Mouse (Mus musculus) monocyte, adult 5-6 weeks (primary cell): ENCODE results near the gene Tmc8. TPM values are rescaled to one million over a fixed set of nuclear protein-coding genes. Genes with fewer than 3 reads are reported as not detected.

Source experiments
- ATAC-seq: fragments of 153-309, 156-312 bp; replicated peaks from 2 replicates; pipeline ENCODE4 v1.8.0; 2017; ENCODE audit warnings: mild to moderate bottlenecking; ENCODE audit not compliant: low TSS enrichment, insufficient number of reproducible peaks, severe bottlenecking, poor library complexity, low FRiP score
- total RNA-seq: library from RNA; stranded (forward); fragments of 200-1000, 200-491, 200-594 nt; gene quantifications from 3 replicates; pipeline ENCODE4 v1.2.3, GENCODE M21; 2017

Gene Tmc8
- 11.8 to 27.8 TPM (median 18.2 TPM) in 3 replicates for total RNA-seq

DNA sequence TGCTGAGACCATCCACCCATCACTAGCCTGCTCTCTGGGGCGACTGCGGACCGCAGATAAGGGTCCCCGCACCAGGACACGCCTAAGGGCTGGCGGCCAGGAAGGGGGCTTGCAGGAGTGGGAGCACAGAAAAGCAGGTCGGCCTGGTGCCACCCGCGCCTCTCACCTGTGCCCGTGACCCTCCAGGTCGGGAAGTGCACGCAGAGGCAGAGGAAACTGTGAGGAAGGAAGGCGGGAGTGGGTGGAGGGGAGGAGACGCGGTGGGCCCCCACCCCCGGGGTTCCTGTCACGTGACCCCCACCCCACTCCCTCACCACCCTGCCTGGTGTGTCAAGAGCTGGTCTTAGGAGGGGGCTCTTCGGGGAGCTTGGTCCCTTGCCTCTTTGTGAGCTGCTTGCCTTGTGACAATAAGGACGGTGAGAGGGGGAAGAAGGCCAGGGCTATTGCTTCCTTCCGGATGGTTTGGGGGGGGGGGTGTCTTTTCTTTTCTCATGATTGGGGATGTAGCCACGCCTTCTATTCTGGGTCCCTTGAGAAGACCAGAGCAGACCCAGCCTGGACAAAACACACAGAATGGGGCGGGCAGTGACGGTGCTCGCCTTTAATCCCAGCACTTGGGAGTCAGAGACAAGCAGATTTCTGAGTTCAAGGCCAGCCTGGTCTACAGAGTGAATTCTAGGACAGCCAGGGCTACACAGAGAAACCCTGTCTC is at the start of gene Tmc8, which contains the start of gene Tmc6:
TSS of gene Tmc8 (plus strand) at position 84 of the 712 bp plus-strand sequence.
TSS of gene Tmc6 (minus strand) at position 206 of the 712 bp plus-strand sequence.
- 0 out of 2 replicates have a peak, but pooled peaks have one; percentile 0 for ATAC-seq

DNA sequence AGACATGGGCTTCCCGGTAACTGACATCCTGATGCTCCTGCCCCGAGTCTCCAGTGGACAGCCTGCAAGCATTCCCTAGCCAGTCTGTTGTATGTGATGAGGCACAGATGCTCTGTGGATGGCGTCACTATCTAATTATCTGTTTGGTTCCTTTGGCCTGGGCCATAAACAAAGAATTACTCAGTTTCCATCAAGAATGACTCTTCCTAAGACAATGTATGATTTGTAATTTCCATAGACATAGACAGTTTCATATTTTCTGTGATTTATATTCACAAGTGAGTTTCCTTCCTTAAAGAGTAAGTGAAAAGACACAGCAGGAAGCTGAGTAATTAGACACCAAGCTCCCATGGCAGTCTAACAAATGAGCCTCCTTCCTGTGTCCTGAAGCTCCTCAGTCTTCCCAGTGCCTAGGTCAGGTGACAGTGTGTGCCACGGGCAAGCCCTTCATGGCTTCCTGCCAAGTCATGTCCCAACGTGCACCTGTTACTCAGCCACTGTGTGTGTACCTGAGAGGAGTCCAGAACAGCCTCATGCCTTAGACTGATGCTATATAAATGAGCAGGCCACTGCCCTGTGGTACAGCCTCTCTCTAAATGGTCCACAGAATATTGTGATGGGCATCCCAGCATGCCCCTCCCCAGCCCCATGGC is 45.7 kb upstream of the Tmc8 start:
- no peak for ATAC-seq

DNA sequence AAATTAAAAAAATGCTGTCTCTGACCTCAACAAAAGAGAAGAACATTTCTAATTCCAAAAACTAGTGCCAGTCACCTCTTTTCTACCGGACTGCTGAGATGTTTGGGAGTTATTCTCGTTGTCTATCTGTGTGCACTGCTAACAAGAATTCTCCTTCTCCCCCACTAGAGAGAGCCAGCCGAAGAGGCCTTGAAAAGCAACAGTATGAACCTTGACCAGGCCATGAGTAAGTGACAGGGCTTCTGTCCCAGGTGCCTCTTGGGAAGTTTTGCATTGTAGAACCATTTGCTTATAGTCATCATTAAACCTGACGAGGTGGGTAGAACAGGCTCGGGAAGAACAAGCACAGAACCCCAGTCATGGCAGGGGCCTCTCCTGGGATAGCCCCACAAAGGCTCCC is 43.8 kb upstream of the Tmc8 start:
- no peak for ATAC-seq

DNA sequence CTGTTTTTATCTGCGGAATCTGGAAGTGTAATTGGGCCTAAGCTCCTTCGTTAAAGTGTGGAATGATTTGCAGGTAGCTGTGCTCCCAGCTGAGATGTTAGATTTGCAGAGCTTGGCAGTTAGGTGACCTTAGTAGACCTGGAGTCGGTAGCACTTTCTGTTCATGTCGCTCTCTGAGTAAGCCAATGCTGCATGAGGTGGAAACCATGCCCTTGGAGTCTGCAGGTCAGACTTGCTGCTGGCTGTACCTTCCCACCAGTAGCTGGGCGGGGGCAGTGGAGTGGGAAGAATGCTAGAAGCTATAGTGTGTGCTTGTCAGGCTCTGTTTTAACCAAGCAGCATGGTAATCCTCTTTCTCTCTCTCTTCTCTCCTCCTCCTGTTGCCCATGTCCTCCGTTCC is 40.7 kb upstream of the Tmc8 start:
- no peak for ATAC-seq

DNA sequence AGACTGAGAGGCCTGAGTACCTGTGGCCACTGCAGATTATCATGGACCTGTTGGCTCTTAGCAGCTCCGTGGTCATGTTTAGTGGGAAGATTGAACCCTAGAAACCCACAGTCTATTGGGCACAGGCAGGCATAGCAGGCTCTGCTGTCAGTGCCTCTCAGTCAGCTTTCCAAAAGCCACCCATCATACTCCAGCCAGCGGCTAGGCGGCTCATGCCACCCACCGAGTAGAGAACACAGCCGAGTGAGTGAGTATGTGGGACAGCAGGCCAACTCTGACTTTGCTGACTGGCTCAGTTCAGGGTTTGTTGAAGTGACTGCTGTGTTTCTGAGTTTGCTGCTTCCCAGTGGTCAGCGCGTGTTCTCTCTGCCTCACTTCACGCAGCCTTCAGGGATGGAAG is 39.6 kb upstream of the Tmc8 start:
- no peak for ATAC-seq

DNA sequence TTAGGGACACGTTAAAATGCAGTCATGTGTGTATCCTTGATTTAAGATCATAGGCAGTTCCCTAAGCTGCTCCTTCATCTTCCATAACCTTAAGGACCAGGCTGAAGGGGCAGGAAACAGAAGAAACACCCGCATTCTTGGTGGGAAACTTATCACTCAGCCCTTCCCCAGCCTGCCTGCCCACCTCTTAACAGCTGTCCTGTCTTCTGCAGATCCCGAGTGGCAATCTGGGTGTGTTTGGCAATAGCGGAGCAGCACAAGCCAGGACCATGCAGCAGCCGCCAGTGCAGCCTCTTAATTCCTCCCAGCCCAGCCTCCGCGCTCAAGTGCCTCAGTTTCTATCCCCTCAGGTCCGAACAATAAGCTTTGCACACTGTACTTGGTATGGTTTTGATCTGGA is 39.2 kb upstream of the Tmc8 start:
- ATAC-seq: no peak

DNA sequence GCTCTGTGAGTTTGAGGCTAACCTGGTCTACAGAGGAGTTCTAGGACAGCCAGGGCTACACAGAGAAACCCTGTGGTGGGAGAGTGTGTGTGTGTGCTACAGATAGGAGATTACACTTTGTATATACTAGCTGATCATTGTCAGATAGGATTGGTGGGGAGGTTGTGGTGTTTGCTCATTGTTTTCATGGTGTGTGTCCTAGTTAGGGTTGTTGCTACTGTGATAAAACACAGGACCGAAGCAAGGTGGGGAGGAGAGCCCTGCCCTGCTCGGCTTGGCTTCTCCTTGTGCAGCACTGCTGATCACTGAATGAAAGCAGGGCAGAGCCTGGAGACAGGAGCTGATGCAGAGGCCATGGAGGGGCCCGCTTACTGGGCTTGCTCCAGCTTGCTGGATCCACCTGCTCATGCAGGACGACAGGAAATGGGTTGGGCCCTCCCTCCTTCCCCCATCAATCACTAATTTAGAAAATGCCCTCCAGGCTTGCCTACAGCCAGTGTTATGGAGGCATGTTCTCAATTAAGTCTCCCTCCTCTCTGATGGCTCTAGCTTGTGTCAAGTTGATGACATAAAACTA is 38.3 kb upstream of the Tmc8 start:
- ATAC-seq: no peak

DNA sequence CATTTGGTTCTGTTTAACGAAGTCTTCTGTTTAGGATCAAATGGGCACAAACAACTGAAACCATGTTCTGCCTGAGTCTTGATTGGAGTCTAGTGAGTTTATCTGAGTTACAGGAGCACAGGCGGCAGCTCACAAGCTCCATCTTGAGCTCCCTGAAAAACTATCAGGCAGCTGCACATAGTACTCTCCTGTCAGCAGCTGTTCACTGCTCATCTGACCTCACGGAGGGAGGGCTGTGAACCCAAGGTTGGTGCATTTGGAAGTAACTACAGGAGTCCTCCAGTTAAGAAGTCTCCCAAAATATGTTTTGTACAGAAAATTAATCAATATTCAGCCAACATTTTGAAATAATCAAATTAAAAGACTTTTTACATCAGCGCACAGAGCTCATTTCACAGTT is 33.2 kb upstream of the Tmc8 start:
- no peak for ATAC-seq

DNA sequence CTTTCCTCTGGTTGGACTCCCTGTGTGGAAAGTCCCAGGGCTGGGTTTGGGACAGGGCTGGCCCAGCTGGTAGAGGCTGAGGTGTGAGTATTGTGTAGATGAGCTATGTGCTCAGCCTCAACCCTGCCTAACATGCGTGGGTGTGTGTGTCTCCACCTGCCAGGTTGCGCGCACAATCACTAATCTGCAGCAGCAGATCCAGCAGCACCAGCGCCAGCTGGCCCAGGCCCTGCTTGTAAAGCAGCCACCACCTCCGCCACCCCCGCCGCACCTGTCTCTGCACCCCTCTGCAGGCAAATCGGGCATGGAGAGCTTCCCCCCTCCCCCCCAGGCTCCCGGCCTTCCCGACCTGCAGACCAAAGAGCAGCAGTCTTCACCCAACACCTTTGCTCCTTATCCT is 32.5 kb upstream of the Tmc8 start:
- ATAC-seq: no peak

DNA sequence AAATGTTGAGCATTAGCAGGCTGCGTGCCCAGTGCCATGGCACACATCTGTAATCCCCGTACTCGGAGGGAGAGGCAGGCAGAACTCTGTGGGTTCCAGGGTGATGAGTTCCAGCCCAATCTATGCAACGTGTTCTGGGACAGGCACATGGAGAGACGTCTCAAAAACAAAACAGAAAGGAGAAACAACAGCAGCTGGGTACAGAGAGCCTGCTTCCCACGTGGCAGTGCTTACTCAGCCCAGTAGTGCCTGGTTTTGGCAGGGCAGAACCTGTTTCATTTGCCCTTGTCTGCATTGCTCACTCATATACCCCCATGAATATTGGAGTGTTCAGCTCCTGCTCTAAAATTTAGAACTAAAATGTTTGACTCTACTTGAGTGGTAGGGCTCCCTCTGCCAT is 30.3 kb upstream of the Tmc8 start:
- no peak for ATAC-seq

DNA sequence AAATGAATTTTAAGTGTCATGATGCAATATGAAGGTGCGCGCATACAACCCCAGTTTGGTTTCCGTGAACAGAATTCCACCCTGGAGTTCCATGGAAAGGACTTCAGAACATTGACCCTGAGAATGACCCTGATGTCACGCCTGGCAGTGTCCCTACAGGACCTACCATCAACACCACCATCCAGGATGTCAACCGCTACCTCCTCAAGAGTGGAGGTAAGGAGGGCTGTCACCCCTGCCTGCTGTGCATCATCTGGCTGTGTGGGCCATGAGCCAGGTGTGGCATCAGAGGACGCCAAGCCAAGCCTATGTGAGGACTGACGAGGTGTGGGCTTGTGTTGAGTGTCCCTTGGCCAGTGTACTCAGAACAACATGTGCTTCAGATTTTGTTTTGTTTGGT is 26.0 kb upstream of the Tmc8 start:
- no peak for ATAC-seq

DNA sequence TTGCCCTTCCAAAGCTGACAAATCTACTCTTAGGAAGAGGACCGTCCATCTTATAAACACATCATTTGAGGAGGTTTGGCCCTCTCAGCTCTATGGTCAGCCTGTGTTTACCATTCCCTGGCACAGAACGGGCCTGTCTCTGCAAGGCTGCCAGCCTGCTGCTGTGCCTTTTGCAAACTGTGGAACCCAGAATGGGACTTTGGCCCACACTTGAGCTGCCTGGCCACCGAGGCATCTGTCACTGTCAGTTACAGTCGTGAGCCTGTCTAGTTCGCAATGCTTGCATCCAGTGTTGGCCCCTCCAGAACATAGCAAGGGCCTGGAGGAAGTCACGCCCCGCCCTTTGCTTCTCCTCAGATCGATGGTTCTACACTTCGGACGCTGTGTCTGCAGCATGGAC is 22.6 kb upstream of the Tmc8 start:
- no peak for ATAC-seq

DNA sequence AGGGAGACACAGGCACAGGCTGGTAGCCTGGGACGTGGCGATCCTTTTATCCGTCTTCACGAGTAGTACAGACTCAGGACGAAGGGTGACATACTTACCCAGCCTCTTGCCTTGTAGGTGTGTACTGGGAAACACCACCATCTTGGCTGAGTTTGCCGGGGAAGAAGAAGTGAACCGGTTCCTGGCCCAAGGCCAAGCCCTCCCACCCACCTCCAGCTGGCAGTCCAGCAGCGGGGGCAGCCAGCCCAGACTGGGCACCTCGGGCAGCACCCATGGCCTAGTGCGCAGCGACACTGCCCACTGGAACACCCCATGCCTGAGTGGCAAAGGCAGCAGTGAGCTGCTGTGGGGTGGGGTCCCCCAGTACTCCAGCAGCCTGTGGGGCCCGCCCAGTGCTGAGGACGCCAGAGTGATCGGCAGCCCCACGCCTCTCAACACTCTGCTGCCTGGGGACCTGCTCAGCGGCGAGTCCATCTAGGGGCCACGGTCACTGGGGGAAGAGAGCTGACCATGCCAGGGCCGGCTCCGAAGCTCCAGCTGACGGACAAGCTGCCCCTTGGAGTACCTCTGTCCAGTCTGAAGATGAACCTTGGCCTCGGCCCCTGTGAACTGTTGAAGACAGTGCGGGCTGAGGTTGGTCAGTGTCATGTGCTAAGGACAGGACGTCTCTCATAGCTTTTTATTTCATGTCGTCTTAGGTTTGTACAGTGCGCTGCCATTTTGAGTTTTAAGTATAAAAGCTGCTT is 21.3 kb upstream of the Tmc8 start:
- no peak for ATAC-seq

DNA sequence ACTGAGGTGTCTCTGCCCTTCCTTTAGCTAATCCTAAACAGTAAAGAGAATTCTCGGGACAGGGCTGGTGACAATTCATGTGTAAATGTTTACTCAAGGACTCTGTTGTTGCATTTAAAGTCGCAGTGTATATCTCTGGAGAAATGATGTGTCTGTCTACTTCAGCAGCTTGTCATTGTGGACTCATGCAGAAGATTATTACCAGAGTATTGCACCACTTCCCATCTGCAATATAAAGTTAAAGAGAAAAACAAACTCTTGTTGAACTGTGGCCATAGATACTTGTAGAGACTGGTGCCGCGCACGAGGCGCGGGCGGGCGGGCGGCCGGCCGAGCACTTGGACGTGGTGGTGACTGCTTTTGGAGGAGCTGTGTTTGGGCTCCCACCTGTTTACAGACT is 20.1 kb upstream of the Tmc8 start:
- ATAC-seq: no peak

DNA sequence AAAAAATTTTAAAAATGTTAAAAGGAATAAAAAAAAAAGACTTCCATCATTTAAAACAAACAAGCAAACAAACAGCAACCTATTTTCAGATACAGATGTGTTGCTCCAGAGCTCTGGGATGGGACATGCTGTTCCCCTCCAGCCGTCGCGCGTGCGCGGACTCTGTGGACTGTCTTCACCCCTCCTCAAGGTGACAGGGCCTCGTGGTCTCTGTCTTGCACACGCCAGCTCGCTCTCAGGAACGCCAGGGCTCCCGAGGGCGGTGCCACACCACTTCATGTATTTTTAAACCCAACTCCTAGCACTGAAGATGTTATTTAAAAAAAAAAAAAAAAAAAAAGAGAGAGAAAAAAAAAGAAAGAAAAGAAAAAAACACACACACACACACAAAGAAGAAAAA is 19.6 kb upstream of the Tmc8 start:
- no peak for ATAC-seq

DNA sequence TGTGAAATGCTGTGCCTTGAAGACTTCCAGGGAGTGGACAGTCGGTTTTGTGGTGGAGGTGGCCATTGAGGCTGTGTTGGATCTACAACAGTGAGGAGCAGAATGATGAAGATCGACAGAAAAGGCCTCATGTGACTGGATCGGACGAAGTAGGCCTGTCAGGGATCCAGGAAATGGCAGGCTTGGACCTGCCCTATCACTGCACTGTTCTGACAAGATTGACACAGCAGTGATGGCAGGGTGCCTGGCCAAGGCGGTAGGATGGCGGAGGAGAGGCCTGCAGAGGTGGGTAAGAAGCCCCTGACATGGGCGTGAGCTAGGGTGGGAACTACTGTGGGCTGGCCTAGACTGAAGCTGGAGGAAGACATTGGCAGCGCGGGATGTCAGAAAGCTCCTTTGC is 17.6 kb upstream of the Tmc8 start:
- no peak for ATAC-seq

DNA sequence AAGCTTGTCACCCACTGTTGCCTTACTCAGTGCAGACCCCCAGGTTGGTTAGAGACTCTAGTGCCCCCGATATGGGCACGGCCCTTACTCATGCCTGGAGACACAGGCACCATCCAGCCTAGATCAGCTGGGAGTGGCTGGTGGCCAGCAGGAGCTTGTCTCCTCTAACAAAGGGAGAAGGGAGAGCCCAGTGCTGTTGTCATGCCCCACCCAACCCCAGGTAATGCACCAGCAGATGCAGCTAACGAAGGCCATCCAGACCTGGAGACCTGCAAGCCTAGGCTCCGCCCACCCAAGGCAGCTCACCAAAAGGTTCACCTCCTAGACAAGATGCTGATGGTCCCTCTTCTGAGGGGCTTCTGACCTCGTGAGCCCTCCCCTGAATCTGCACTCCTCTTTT is 16.5 kb upstream of the Tmc8 start:
- ATAC-seq: no peak

DNA sequence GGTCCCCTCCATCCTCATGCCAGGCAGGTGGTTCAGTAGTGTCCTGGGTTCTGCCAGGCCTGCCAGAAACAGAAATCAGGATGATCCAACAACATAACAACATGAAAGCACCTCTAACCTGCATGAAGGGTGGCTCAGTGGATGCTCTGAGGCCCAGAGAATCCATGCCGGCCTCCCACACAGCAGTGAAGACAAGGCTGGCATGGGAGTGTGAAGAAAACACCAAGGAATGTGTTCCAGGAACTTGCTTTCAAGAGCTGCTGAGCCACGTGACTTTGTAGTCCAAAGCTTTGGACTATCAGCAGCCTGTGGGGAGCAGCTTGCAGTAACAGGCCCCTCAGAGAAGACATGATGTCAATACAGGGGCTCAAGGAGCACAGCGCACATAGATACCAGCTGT is 15.6 kb upstream of the Tmc8 start:
- ATAC-seq: no peak
